Mouse (Mus musculus): Measurements from ENCODE around the gene Apoe. TPM values are rescaled to one million over a fixed set of nuclear protein-coding genes. Genes with fewer than 3 reads are reported as not detected.

The Apoe gene
- polyA plus RNA-seq, 1 experiment from 2014 or later: 515 TPM

GRCm38 (mm10) chr7:19673083-19673699 lies 25.8 kb downstream of the Apoe start:
- H3K27ac ChIP-seq: no peak overlapping the region

GRCm38 (mm10) chr7:19671511-19671910 lies 27.5 kb downstream of the Apoe start:
- Histone ChIP-seq H3K4me1 (peaks cover 5% of the 10 kb centered on the region; the same call in 1 of the 2 replicates), H3K4me2 (no peak overlapping the region), H3K9ac (no peak overlapping the region), H3K36me3 (no peaks in the 10 kb centered on the region), H3K27me3 (replicated peaks) (no peaks in the 10 kb centered on the region), H3K4me3 (replicated peaks) (no peak overlapping the region), H3K9me3 (no peaks in the 10 kb centered on the region), H3K27ac (no peak overlapping the region)
- ATAC-seq (ENCODE audit: insufficient read depth, low FRiP score, low read depth): no peak
- WGBS: 61% methylated on average over 10 of the region's 10 CpGs

More at GRCm38 (mm10) chr7:19673083-19673699, 25.8 kb downstream of the Apoe start:
- WGBS: 57% methylated on average over 14 of the region's 14 CpGs
- Histone ChIP-seq H3K4me2 (no peak overlapping the region), H3K36me3 (no peaks in the 10 kb centered on the region), H3K27me3 (replicated peaks) (no peaks in the 10 kb centered on the region), H3K4me3 (replicated peaks) (no peak overlapping the region), H3K9ac (no peak overlapping the region), H3K9me3 (no peaks in the 10 kb centered on the region), H3K4me1 (peaks cover 5% of the 10 kb centered on the region; the same call in 1 of the 2 replicates)
- no peak for ATAC-seq (ENCODE audit: insufficient read depth, low FRiP score, low read depth)

- no peak overlapping the region for H3K9ac ChIP-seq
- H3K4me3 ChIP-seq (replicated peaks): no peak overlapping the region
- H3K27ac ChIP-seq: peak overlapping the region; percentile 60; the same call in 1 of the 2 replicates
- no peaks in the 10 kb centered on the region for H3K27me3 ChIP-seq (replicated peaks)
- ATAC-seq (ENCODE audit: insufficient read depth, low FRiP score, low read depth): peak; percentile 67
- peak overlapping the region; percentile 46 for H3K4me2 ChIP-seq
- no peaks in the 10 kb centered on the region for H3K9me3 ChIP-seq
- 3% methylated on average over 10 of the region's 10 CpGs for WGBS
- H3K36me3 ChIP-seq: no peaks in the 10 kb centered on the region
- peaks cover 11% of the 10 kb centered on the region for H3K4me1 ChIP-seq
These were observed 29.9 kb downstream of the Apoe start for GRCm38 (mm10) chr7:19668947-19669721.

- Histone ChIP-seq H3K36me3 (no peaks in the 10 kb centered on the region), H3K9me3 (no peaks in the 10 kb centered on the region), H3K4me2 (no peak overlapping the region), H3K9ac (no peak overlapping the region), H3K4me3 (replicated peaks) (no peak overlapping the region), H3K27ac (0 out of 2 replicates have a peak overlapping the region, but pooled peaks have one; percentile 1), H3K27me3 (replicated peaks) (no peaks in the 10 kb centered on the region), H3K4me1 (peaks cover 22% of the 10 kb centered on the region)
- ATAC-seq (ENCODE audit: insufficient read depth, low FRiP score, low read depth): no peak
- 71% methylated on average over 2 of the region's 2 CpGs for WGBS
These were observed 31.6 kb downstream of the Apoe start for GRCm38 (mm10) chr7:19667434-19667833.

GRCm38 (mm10) chr7:19666750-19667149 lies 32.2 kb downstream of the Apoe start:
- no peak overlapping the region for H3K4me2 ChIP-seq
- no peaks in the 10 kb centered on the region for H3K9me3 ChIP-seq
- 68% methylated on average over 3 of the region's 3 CpGs for WGBS

GRCm38 (mm10) chr7:19664955-19665841 lies 33.8 kb downstream of the Apoe start, which contains the start of gene Clptm1:
Gene Clptm1 (minus strand): TSS chr7:19665033.
- peak within 1 kb of the TSS; percentile 96 for H3K27ac ChIP-seq
- peaks cover 22% of the 10 kb centered on the region for H3K4me1 ChIP-seq
- no peaks in the 10 kb centered on the region for H3K27me3 ChIP-seq (replicated peaks)
- peak within 1 kb of the TSS; percentile 99 for H3K9ac ChIP-seq
- peak within 1 kb of the TSS; percentile 100 for H3K4me3 ChIP-seq (replicated peaks)
- peak; percentile 88 for ATAC-seq (ENCODE audit: insufficient read depth, low FRiP score, low read depth)
- WGBS: under 1% methylated on average over 63 of the region's 63 CpGs
- peak within 1 kb of the TSS; percentile 83 for H3K4me2 ChIP-seq
- no peaks in the 10 kb centered on the region for H3K9me3 ChIP-seq
- 0 out of 2 replicates have a peak, but pooled peaks cover 6% of the 10 kb centered on the region for H3K36me3 ChIP-seq

More at GRCm38 (mm10) chr7:19666750-19667149, 32.2 kb downstream of the Apoe start:
- Histone ChIP-seq H3K4me3 (replicated peaks) (no peak overlapping the region), H3K36me3 (0 out of 2 replicates have a peak, but pooled peaks cover 6% of the 10 kb centered on the region), H3K4me1 (peaks cover 22% of the 10 kb centered on the region), H3K27ac (no peak overlapping the region), H3K9ac (no peak overlapping the region), H3K27me3 (replicated peaks) (no peaks in the 10 kb centered on the region)
- no peak for ATAC-seq (ENCODE audit: insufficient read depth, low FRiP score, low read depth)

- H3K4me1 ChIP-seq: peaks cover 22% of the 10 kb centered on the region
- 0 out of 2 replicates have a peak, but pooled peaks cover 6% of the 10 kb centered on the region for H3K36me3 ChIP-seq
- peak overlapping the region; percentile 83 for H3K4me2 ChIP-seq
- peak overlapping the region; percentile 99 for H3K9ac ChIP-seq
- peak; percentile 48 for ATAC-seq (ENCODE audit: insufficient read depth, low FRiP score, low read depth)
- H3K9me3 ChIP-seq: no peaks in the 10 kb centered on the region
- peak overlapping the region; percentile 96 for H3K27ac ChIP-seq
- H3K4me3 ChIP-seq (replicated peaks): peak overlapping the region; percentile 100
- H3K27me3 ChIP-seq (replicated peaks): no peaks in the 10 kb centered on the region
- WGBS: under 1% methylated on average over 31 of the region's 37 CpGs
These were observed 34.5 kb downstream of the Apoe start for GRCm38 (mm10) chr7:19664455-19664954.

- 0 out of 2 replicates have a peak overlapping the region, but pooled peaks have one; percentile 96 for H3K27ac ChIP-seq
- H3K4me3 ChIP-seq (replicated peaks): peak overlapping the region; percentile 100
- WGBS: 10% methylated on average over 8 of the region's 8 CpGs
- H3K27me3 ChIP-seq (replicated peaks): no peaks in the 10 kb centered on the region
- no peaks in the 10 kb centered on the region for H3K9me3 ChIP-seq
- H3K36me3 ChIP-seq: 0 out of 2 replicates have a peak, but pooled peaks cover 6% of the 10 kb centered on the region
- H3K4me2 ChIP-seq: peak overlapping the region; percentile 83
- H3K9ac ChIP-seq: peak overlapping the region; percentile 99
- H3K4me1 ChIP-seq: peaks cover 17% of the 10 kb centered on the region
- ATAC-seq (ENCODE audit: insufficient read depth, low FRiP score, low read depth): no peak
These were observed 35.0 kb downstream of the Apoe start for GRCm38 (mm10) chr7:19663940-19664339.

- Histone ChIP-seq H3K36me3 (peaks cover 45% of the 10 kb centered on the region), H3K4me3 (replicated peaks) (no peak overlapping the region), H3K27me3 (replicated peaks) (no peaks in the 10 kb centered on the region), H3K9me3 (no peaks in the 10 kb centered on the region), H3K9ac (no peak overlapping the region), H3K4me1 (no peaks in the 10 kb centered on the region), H3K27ac (no peak overlapping the region), H3K4me2 (no peak overlapping the region)
- 88% methylated on average over 2 of the region's 2 CpGs for WGBS
- no peak for ATAC-seq (ENCODE audit: insufficient read depth, low FRiP score, low read depth)
These were observed 46.4 kb downstream of the Apoe start for GRCm38 (mm10) chr7:19652614-19653013.

- peaks cover 51% of the 10 kb centered on the region for H3K36me3 ChIP-seq
- 78% methylated on average over 6 of the region's 6 CpGs for WGBS
- ATAC-seq (ENCODE audit: insufficient read depth, low FRiP score, low read depth): no peak
These were observed 47.8 kb downstream of the Apoe start for GRCm38 (mm10) chr7:19651063-19651786.

More at GRCm38 (mm10) chr7:19651063-19651786, 47.8 kb downstream of the Apoe start:
- Histone ChIP-seq H3K9ac (no peak overlapping the region), H3K9me3 (no peaks in the 10 kb centered on the region), H3K4me1 (no peaks in the 10 kb centered on the region), H3K27ac (no peak overlapping the region), H3K4me3 (replicated peaks) (no peak overlapping the region), H3K4me2 (no peak overlapping the region), H3K27me3 (replicated peaks) (no peaks in the 10 kb centered on the region)

Data from stomach, embryonic 15.5 days (tissue).